Mouse (Mus musculus): Measurements from ENCODE around the gene Exoc5. TPM values are rescaled to one million over a fixed set of nuclear protein-coding genes. Genes with fewer than 3 reads are reported as not detected.

Exoc5 gene
- polyA plus RNA-seq, 1 experiment from 2014 or later, result 43.4 TPM

DNA sequence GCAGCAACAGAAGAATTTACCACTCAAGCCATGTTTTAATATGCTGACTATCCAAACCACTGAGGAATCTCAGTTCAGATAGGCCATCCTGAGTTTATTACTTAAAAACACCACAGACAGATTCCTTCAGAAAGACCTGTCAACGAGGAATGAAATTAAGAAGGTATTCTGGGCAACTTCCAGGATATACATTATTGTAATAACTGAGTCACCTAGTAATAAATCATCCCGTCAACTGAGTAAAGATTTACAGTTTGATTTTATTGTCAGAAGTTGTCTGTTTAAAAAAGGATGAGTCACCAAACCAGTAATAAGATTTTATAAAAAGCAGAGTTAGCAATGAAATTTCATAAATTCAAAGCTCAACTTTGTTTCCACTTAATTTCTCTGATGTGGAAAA lies 2.6 kb downstream of the Exoc5 start:
- Histone ChIP-seq H3K27me3 (ENCODE audit: insufficient read depth, poor library complexity, severe bottlenecking) (no peaks in the 10 kb centered on the region), H3K9me3 (no peaks in the 10 kb centered on the region), H3K4me3 (no peak overlapping the region), H3K36me3 (no peaks in the 10 kb centered on the region), H3K4me1 (peaks cover 14% of the 10 kb centered on the region; the same call in 1 of the 2 replicates), H3K27ac (no peak overlapping the region)
- DNase-seq (ENCODE audit: low spot score), result no peak
- 75% methylated on average over 2 of the region's 2 CpGs for WGBS

DNA sequence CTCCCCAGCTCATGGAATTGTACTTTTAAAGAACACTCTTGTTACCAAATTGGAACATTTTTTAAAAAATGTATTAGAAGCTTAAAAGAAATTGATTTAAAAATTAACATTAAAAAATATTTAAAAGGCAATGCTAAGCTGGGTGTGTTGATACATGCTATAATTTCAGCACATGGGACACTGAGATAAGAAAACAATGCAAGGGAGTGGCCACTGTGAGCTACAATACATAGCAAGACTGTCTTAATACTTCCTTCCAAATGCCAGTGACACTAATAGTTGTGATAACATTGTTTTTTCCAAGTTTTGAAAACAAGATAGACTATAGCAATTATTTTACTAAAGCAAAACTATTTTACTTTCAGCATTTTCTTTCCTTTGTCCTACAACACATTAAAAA lies 17.0 kb downstream of the Exoc5 start:
- Histone ChIP-seq H3K4me1 (no peaks in the 10 kb centered on the region), H3K4me3 (no peak overlapping the region), H3K27me3 (ENCODE audit: insufficient read depth, poor library complexity, severe bottlenecking) (no peaks in the 10 kb centered on the region), H3K9me3 (no peaks in the 10 kb centered on the region), H3K27ac (no peak overlapping the region), H3K36me3 (peaks cover 10% of the 10 kb centered on the region; the same call in 1 of the 2 replicates)
- no peak for DNase-seq (ENCODE audit: low spot score)

DNA sequence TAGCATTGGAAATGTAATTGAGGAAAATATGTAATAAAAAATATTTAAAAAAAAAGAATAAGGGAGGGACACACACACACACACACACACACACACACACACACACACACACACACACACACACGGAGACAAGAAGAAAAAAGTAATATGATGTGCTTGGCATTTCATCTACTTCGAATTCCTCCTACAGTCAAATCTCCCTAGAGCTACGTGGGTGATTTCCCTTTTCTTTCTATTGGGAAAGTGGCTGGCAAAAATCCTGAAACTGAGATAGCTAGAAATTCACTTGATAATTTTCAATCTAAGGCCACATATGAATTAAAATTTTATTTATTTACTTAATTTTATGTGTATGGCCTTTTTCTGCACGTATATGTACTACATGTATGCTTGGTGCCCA lies 20.8 kb downstream of the Exoc5 start:
- Histone ChIP-seq H3K9me3 (no peaks in the 10 kb centered on the region), H3K27ac (no peak overlapping the region), H3K36me3 (peaks cover 6% of the 10 kb centered on the region), H3K27me3 (ENCODE audit: insufficient read depth, poor library complexity, severe bottlenecking) (no peaks in the 10 kb centered on the region), H3K4me1 (no peaks in the 10 kb centered on the region), H3K4me3 (no peak overlapping the region)
- 97% methylated on average over 4 of the region's 4 CpGs for WGBS
- DNase-seq (ENCODE audit: low spot score), result no peak

DNA sequence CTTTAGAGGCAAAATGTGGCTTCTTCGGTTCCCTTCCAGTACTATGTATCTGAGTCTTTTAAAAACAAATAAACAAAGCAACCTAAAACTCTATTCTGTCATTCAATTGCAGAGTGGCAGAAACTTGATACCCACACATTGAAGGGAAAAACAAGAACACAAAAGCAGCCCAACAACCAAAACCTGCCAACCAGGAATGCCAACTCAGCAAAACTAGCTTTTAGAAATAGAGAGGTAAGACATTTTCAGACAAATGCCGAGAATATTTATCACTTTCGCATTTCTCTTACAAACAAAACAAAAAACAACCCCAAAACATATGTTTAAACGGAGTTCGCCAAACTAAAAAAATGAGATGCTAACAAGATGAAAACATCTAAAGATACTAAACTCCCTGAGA lies 37.5 kb downstream of the Exoc5 start:
- H3K9me3 ChIP-seq, result no peaks in the 10 kb centered on the region
- H3K4me3 ChIP-seq, result no peak overlapping the region
- WGBS, result 88% methylated on average over 5 of the region's 5 CpGs
- no peaks in the 10 kb centered on the region for H3K27me3 ChIP-seq (ENCODE audit: insufficient read depth, poor library complexity, severe bottlenecking)
- H3K27ac ChIP-seq, result no peak overlapping the region
- H3K4me1 ChIP-seq, result no peaks in the 10 kb centered on the region
- no peak for DNase-seq (ENCODE audit: low spot score)
- peaks cover 42% of the 10 kb centered on the region for H3K36me3 ChIP-seq

DNA sequence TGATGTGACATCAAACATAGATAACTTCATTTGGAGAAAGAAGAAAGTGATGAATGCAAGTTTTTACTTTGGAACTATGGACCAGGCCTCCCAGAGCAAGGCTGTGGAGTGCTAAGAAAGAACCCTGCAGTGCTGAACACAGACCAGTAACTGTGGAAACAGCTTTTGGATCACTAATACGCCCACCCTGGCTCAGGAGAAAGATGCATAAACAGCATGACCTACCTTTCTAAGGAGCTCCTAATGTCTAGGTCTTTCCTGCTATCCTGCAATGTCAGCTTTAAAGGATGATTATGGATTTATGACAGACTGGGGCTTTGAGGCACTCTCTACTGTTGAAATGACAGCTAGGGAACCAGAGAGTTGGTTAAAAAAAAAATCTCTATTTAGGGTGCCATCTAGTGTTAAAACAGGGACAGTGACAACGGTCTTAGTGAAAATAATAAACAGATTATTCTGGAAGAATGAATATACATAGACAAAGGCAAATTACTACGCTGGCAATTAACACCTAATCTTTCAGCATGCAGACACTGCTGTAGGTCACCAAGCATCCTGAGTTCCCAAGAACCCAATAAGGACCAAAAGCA lies 38.6 kb downstream of the Exoc5 start:
- no peak overlapping the region for H3K27ac ChIP-seq
- no peak for DNase-seq (ENCODE audit: low spot score)

DNA sequence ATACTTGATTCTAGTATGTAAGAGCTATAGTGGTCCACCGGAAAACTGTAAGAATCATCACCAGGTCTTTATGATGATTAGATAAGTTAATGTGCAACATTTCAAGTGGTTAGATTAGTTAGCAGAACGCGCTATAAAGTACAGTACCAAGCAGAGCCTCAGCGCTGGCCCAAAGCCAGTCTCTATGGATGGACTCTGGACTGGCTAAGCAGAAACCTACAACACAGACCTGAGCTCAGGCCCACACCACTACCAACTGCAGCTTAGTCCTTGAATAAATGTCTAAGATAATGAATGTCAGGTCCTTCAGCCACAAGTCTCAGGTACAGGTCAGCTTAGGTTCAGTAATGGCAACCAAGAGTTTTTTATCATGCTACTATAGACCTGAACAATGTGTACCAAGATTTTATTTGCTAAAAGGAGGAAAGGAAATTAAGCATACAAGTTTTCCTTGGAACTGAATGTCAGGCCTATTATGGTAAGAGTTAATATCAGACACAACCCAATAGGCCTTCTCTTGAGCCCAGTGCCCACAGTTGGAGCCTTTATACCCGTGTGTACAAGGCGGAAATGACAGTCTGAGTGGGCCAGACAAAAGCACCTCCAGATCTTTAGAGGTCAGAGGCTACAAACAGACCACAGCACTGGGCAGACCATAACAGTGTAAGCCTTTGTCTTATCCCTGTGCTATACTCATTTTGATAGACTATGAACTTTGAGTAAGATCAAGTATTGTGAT lies 39.2 kb downstream of the Exoc5 start:
- no peak overlapping the region for H3K27ac ChIP-seq
- WGBS, result 93% methylated on average over 6 of the region's 6 CpGs
- no peaks in the 10 kb centered on the region for H3K27me3 ChIP-seq (ENCODE audit: insufficient read depth, poor library complexity, severe bottlenecking)
- H3K36me3 ChIP-seq, result peaks cover 29% of the 10 kb centered on the region
- no peaks in the 10 kb centered on the region for H3K9me3 ChIP-seq
- DNase-seq (ENCODE audit: low spot score), result no peak
- no peaks in the 10 kb centered on the region for H3K4me1 ChIP-seq
- no peak overlapping the region for H3K4me3 ChIP-seq

More for the DNA sequence above, 38.6 kb downstream of the Exoc5 start:
- Histone ChIP-seq H3K9me3 (no peaks in the 10 kb centered on the region), H3K27me3 (ENCODE audit: insufficient read depth, poor library complexity, severe bottlenecking) (no peaks in the 10 kb centered on the region), H3K4me1 (no peaks in the 10 kb centered on the region), H3K4me3 (no peak overlapping the region), H3K36me3 (peaks cover 34% of the 10 kb centered on the region)
- WGBS, result 89% methylated on average over 3 of the region's 3 CpGs

DNA sequence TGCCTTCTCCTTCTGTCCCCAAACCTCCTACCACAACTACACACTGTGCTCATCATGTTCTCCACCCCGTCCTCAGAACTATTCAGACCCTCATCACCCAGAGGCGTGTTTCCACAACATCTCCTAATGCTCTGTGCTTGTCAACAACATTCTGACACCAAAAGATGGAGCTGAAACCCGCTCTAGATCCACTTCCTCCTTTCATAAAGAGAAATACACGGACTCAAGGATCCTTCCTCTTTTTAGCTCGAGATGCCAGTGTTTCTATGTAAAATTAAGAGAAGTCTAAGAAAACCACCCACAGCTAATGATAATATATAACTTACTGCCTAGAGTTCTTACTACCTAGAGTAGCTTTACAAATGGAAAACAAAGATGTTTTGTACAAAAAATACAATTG lies 46.7 kb downstream of the Exoc5 start:
- Histone ChIP-seq H3K36me3 (peaks cover 40% of the 10 kb centered on the region), H3K27ac (no peak overlapping the region), H3K9me3 (no peaks in the 10 kb centered on the region), H3K27me3 (ENCODE audit: insufficient read depth, poor library complexity, severe bottlenecking) (no peaks in the 10 kb centered on the region), H3K4me1 (no peaks in the 10 kb centered on the region), H3K4me3 (no peak overlapping the region)
- no peak for DNase-seq (ENCODE audit: low spot score)
- 91% methylated on average over 5 of the region's 5 CpGs for WGBS

DNA sequence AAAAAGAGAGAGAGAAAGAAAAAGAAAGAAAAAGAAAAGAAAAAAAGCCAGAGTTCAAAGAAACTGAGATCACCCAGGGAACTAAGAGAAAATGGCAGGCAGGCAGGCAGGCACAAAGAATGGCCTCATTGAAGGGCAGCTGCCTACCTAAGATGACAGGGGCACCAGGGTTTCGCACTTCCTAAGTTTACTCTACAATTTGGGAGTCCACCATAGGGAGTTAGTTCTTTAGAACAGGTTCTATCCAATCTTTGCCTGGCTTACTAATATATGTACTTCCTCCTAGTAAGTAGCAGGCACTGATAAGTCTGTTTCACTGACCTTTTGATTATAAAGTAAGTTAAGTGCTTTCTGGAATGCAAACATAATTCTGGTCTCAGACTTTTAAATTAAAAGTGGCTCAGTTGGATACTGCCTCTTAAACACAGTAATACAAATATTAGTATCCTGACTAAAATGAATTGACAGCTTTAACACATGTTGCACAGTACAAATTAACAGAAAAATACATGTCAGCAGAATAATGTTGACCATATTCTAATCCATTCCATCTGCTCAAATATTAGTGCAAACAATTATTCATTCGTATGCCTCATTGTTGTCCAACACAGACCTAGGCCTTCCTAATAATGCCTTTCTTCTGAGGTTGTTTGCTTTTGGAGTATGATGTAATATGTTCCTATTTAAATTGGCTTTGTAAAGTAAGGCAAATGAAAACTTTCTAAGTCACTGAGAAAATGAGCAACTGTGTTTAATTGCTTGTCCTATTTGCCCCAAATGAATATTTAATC lies 57.9 kb downstream of the Exoc5 start:
- DNase-seq (ENCODE audit: low spot score), result no peak
- H3K27me3 ChIP-seq (ENCODE audit: insufficient read depth, poor library complexity, severe bottlenecking), result no peaks in the 10 kb centered on the region
- H3K4me1 ChIP-seq, result no peaks in the 10 kb centered on the region
- H3K9me3 ChIP-seq, result no peaks in the 10 kb centered on the region
- H3K36me3 ChIP-seq, result no peaks in the 10 kb centered on the region
- WGBS, result 96% methylated on average over 2 of the region's 2 CpGs
- H3K4me3 ChIP-seq, result no peak overlapping the region
- no peak overlapping the region for H3K27ac ChIP-seq

DNA sequence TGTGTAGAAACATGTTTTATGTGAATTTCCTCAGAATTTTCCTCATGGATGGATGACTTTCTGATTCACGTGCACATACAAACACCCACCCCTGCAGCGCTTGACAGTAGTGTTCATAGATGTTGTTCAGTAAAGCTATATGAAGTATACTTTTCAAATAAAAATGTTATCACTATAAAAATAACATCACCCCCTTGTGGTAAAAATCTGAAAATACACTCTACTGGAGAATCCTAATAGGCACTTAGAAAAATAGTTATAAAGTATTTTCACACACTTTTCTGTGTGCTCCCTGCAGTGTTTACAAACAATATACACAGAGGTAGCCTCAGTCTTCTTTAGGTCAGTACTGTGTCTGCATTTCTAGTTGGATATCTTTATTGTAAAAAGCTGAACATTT lies 58.5 kb downstream of the Exoc5 start:
- H3K4me1 ChIP-seq, result no peaks in the 10 kb centered on the region
- H3K9me3 ChIP-seq, result no peaks in the 10 kb centered on the region
- 96% methylated on average over 2 of the region's 2 CpGs for WGBS
- no peaks in the 10 kb centered on the region for H3K27me3 ChIP-seq (ENCODE audit: insufficient read depth, poor library complexity, severe bottlenecking)
- H3K4me3 ChIP-seq, result no peak overlapping the region
- no peak for DNase-seq (ENCODE audit: low spot score)
- H3K27ac ChIP-seq, result no peak overlapping the region
- H3K36me3 ChIP-seq, result no peaks in the 10 kb centered on the region

DNA sequence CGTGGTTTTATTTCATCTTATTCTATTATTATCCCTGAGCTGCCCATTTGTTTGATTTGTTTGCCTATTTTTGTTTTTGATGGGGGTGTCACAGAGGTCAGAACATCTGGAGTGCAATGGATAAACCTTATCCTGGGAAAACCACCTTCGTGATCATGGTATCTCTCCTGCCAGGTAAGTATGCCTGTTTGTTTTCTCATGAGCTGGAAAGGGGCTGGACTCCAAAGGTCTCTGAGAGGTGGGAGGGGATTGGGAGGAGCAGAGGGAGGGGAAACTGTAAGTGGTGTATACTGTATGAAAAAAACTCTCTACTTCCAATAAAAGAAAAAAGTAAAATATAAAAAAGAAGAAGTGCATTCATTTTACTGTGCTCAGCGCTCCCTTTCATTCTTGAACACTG lies 64.8 kb downstream of the Exoc5 start:
- no peaks in the 10 kb centered on the region for H3K4me1 ChIP-seq
- 71% methylated on average over 3 of the region's 3 CpGs for WGBS
- H3K4me3 ChIP-seq, result no peak overlapping the region
- H3K27ac ChIP-seq, result no peak overlapping the region
- no peaks in the 10 kb centered on the region for H3K36me3 ChIP-seq
- H3K27me3 ChIP-seq (ENCODE audit: insufficient read depth, poor library complexity, severe bottlenecking), result no peaks in the 10 kb centered on the region
- DNase-seq (ENCODE audit: low spot score), result no peak
- H3K9me3 ChIP-seq, result no peaks in the 10 kb centered on the region

DNA sequence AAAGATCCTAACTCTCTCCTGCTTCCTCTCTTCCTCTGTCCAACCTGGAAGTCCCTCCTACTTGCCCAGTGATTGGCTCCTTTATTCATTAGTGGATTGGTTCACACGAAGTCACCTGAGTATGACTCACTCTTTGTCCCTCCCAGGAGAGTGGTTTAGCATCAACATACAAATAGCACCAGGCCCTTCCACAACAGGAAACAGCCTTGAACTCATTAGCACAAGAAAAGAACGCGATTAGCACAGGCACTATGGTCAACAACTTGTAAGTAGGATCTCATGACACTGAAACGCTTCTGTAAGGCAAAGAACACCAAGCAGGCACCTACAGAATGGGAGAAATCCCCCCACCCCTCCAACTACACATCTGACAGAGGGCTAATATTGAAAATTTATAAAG lies 67.7 kb downstream of the Exoc5 start:
- Histone ChIP-seq H3K9me3 (no peaks in the 10 kb centered on the region), H3K4me1 (no peaks in the 10 kb centered on the region), H3K4me3 (no peak overlapping the region), H3K36me3 (no peaks in the 10 kb centered on the region), H3K27ac (no peak overlapping the region), H3K27me3 (ENCODE audit: insufficient read depth, poor library complexity, severe bottlenecking) (no peaks in the 10 kb centered on the region)
- WGBS, result 44% methylated on average over 4 of the region's 4 CpGs
- no peak for DNase-seq (ENCODE audit: low spot score)

DNA sequence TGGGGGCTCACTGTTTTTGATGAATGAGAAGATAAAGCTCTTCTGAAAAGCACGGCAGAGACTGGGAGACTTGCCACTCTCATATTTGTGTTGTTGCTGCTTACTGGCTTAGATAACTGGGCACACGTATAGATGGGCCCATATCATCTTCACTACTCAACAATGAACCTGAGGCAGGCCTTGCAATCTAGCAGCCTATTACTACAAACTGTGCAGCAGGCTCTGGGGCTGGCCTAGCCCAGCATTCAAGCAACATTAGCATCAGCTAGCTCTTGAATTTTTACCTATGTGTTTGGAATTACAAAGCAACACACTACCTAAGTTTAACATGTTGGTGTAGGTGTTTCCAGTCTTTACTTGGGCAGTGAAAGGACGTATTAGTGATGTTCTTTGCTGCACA lies 72.6 kb downstream of the Exoc5 start:
- Histone ChIP-seq H3K9me3 (no peaks in the 10 kb centered on the region), H3K4me1 (no peaks in the 10 kb centered on the region; the same call in 1 of the 2 replicates), H3K27me3 (ENCODE audit: insufficient read depth, poor library complexity, severe bottlenecking) (no peaks in the 10 kb centered on the region), H3K27ac (no peak overlapping the region), H3K36me3 (no peaks in the 10 kb centered on the region), H3K4me3 (no peak overlapping the region)
- WGBS, result 77% methylated on average over 3 of the region's 3 CpGs
- no peak for DNase-seq (ENCODE audit: low spot score)

DNA sequence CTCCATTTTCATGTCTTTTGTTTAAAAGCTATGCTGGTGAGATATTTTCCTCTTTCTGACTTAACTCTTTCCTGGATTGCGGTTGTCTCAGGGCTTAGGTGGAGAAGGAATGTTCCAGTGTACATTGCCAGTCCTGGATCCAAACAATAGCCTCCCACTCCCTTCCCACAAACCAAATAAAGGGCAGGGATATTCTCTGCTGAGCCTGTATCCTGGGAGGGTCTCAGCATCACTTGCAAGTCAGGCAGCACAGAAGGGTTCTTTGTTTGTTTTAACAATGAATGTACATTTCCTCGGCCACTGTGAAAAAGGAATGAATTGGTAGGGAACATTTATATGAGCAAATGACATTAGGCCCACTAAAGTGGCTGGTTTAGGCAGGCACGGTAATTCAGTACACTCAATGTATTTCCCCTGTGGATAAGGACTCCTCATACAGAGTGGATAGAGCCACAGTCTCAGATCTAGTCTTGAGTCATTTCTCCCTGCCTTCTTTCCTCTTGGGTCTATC lies 74.3 kb downstream of the Exoc5 start:
- 73% methylated on average over 3 of the region's 3 CpGs for WGBS
- H3K4me1 ChIP-seq, result no peaks in the 10 kb centered on the region; the same call in 1 of the 2 replicates
- DNase-seq (ENCODE audit: low spot score), result no peak
- no peaks in the 10 kb centered on the region for H3K36me3 ChIP-seq
- H3K4me3 ChIP-seq, result no peak overlapping the region
- no peak overlapping the region for H3K27ac ChIP-seq
- no peaks in the 10 kb centered on the region for H3K9me3 ChIP-seq
- no peaks in the 10 kb centered on the region for H3K27me3 ChIP-seq (ENCODE audit: insufficient read depth, poor library complexity, severe bottlenecking)
